Mouse (Mus musculus): ENCODE data around the gene Gdf5. TPM values are rescaled to one million over a fixed set of nuclear protein-coding genes. Genes with fewer than 3 reads are reported as not detected.

Gene Gdf5
- total RNA-seq (2023; ENCODE audit: inconsistent age) = not detected in 4 replicates

GRCm38 (mm10) chr2:155945124-155945523, at the start of gene Gdf5:
Gene Gdf5, minus strand, starts transcription at chr2:155945367.

GRCm38 (mm10) chr2:155956134-155957059, 11.2 kb upstream of the Gdf5 start, which contains the start of gene Cep250:
Gene Cep250, plus strand, starts transcription at chr2:155956458.

GRCm38 (mm10) chr2:155940681-155941080, 4.5 kb downstream of the Gdf5 start, which contains the start of gene Gm15557:
Gene Gm15557, plus strand, starts transcription at chr2:155940728.

GRCm38 (mm10) chr2:155929531-155930442, 15.4 kb downstream of the Gdf5 start, which contains the start of gene Uqcc1:
Gene Uqcc1, minus strand, starts transcription at chr2:155930310.

Other genes starting within 250 kb of the Gdf5 start
- 34.6 to 41.1 TPM (median 37.6 TPM) in 4 replicates for gene Edem2, start 215.9 kb downstream of the Gdf5 start, total RNA-seq (2023; ENCODE audit: inconsistent age)
- gene Gm17581, start 209.5 kb downstream of the Gdf5 start, total RNA-seq (2023; ENCODE audit: inconsistent age) = not detected in 4 replicates
- not detected in 4 replicates for gene Procr, start 194.2 kb downstream of the Gdf5 start, total RNA-seq (2023; ENCODE audit: inconsistent age)
- not detected in 4 replicates for gene Mmp24, start 170.0 kb downstream of the Gdf5 start, total RNA-seq (2023; ENCODE audit: inconsistent age)
- 23.6 to 27.8 TPM (median 24.7 TPM) in 4 replicates for gene BC029722, start 125.9 kb downstream of the Gdf5 start, total RNA-seq (2023; ENCODE audit: inconsistent age)
- 87.8 to 99.3 TPM (median 93.3 TPM) in 4 replicates for gene Eif6, start 118.4 kb downstream of the Gdf5 start, total RNA-seq (2023; ENCODE audit: inconsistent age)
- gene Fam83c, start 110.5 kb downstream of the Gdf5 start, total RNA-seq (2023; ENCODE audit: inconsistent age) = 0.15 to 0.33 TPM (median 0.26 TPM) in 3 of 4 replicates, not detected in the other
- gene Uqcc1, start 15.1 kb downstream of the Gdf5 start, total RNA-seq (2023; ENCODE audit: inconsistent age) = 27.6 to 43.5 TPM (median 29.5 TPM) in 4 replicates
- gene Gm15557, start 4.6 kb downstream of the Gdf5 start, total RNA-seq (2023; ENCODE audit: inconsistent age) = not detected in 4 replicates
- 58.5 to 67.9 TPM (median 59.6 TPM) in 4 replicates for gene Cep250, start 11.1 kb upstream of the Gdf5 start, total RNA-seq (2023; ENCODE audit: inconsistent age)
- 1.2 to 4.4 TPM (median 2.7 TPM) in 4 replicates for gene 6430550D23Rik, start 62.6 kb upstream of the Gdf5 start, total RNA-seq (2023; ENCODE audit: inconsistent age)
- 76.6 to 107 TPM (median 94.4 TPM) in 4 replicates for gene Ergic3, start 62.7 kb upstream of the Gdf5 start, total RNA-seq (2023; ENCODE audit: inconsistent age)
- not detected in 4 replicates for gene Fer1l4, start 107.6 kb upstream of the Gdf5 start, total RNA-seq (2023; ENCODE audit: inconsistent age)
- gene Spag4, start 119.8 kb upstream of the Gdf5 start, total RNA-seq (2023; ENCODE audit: inconsistent age) = 4.1 to 6.1 TPM (median 5.5 TPM) in 4 replicates
- 67.7 to 73.9 TPM (median 69.2 TPM) in 4 replicates for gene Cpne1, start 166.6 kb upstream of the Gdf5 start, total RNA-seq (2023; ENCODE audit: inconsistent age)
- 32.6 to 46.3 TPM (median 39.9 TPM) in 4 replicates for gene Rbm12, start 166.6 kb upstream of the Gdf5 start, total RNA-seq (2023; ENCODE audit: inconsistent age)
- 22.4 to 30.4 TPM (median 27.6 TPM) in 4 replicates for gene Gm28036, start 181.7 kb upstream of the Gdf5 start, total RNA-seq (2023; ENCODE audit: inconsistent age)
- gene Romo1, start 198.7 kb upstream of the Gdf5 start, total RNA-seq (2023; ENCODE audit: inconsistent age) = 64.5 to 98.8 TPM (median 79.6 TPM) in 4 replicates
- gene Nfs1, start 198.8 kb upstream of the Gdf5 start, total RNA-seq (2023; ENCODE audit: inconsistent age) = 27.9 to 40.3 TPM (median 31.3 TPM) in 4 replicates
- gene Rbm39, start 234.9 kb upstream of the Gdf5 start, total RNA-seq (2023; ENCODE audit: inconsistent age) = 1,825 to 2,022 TPM (median 1,985 TPM) in 4 replicates